Mouse (Mus musculus): ENCODE measurements around the gene Tbc1d24. TPM values are rescaled to one million over a fixed set of nuclear protein-coding genes. Genes with fewer than 3 reads are reported as not detected.
A peak's percentile ranks its signal among the peaks of the same experiment; 100 is the strongest.
"Not testable (repeated sequence)": the region's sequence is repeated elsewhere in the genome, so short reads cannot be mapped to it uniquely, and the experiment has no call there.

Gene Tbc1d24
- polyA plus RNA-seq, 1 experiment from 2014 or later: 4.3 TPM

GRCm38 (mm10) chr17:24140845-24141424, 64.4 kb downstream of the Tbc1d24 start:
- peak overlapping the region; percentile 95 to 99 for H3K4me3 ChIP-seq (ENCODE audit: control insufficient read depth in 1 of 2, insufficient read depth in 1 of 2, low read depth in 1 of 2, low read length in 2 of 2)
- WGBS: under 1% methylated on average over 43 of the region's 43 CpGs
- no peaks in the 10 kb centered on the region for H3K9me3 ChIP-seq (ENCODE audit: control insufficient read depth, low read length)
- H3K4me1 ChIP-seq (ENCODE audit: control insufficient read depth in 2 of 2, insufficient read depth in 2 of 2, low read length in 2 of 2): peaks cover 5 to 38% of the 10 kb centered on the region in 2 experiments; a peak in 3 of 4 replicates
- H3K27ac ChIP-seq (replicated peaks in 1 of 2; ENCODE audit: control insufficient read depth in 1 of 2, insufficient read depth in 1 of 2, low read depth in 2 of 2, low read length in 2 of 2): peak overlapping the region; percentile 93 to 95
- no peaks in the 10 kb centered on the region for H3K27me3 ChIP-seq (ENCODE audit: control insufficient read depth, insufficient read depth, low read length)
- H3K9ac ChIP-seq (ENCODE audit: low read length): peak overlapping the region; percentile 97
- no peaks in the 10 kb centered on the region for H3K36me3 ChIP-seq (ENCODE audit: control insufficient read depth, insufficient read depth, low read length)
- H3K4me2 ChIP-seq (ENCODE audit: low read length): peak overlapping the region; percentile 71
- peak; percentile 20 for ATAC-seq (ENCODE audit: insufficient number of reproducible peaks, insufficient read depth, low FRiP score, low read depth)

DNA sequence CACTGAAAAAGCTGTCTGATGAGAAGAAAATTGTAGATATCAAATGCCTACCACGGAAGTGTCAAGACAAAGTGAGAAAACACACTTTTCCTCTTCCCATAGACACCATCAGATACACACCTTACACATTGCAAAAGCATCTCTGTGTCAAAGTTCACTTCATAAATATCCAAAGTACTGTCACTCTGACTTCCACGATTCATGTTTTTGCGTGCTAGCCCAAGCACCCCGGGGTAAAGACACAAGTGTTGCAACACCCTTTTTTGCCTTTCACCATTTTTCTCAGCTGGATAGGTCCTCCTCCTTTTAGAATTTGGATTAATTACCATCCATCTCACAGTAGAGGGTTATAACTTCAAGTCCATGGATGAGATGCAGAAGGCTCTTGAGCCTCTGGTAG, 65.4 kb downstream of the Tbc1d24 start:
- H3K27ac ChIP-seq (replicated peaks in 1 of 2; ENCODE audit: control insufficient read depth in 1 of 2, insufficient read depth in 1 of 2, low read depth in 2 of 2, low read length in 2 of 2): peak overlapping the region in 1 of 2 experiments; percentile 95; a peak in 1 of 4 replicates
- H3K9me3 ChIP-seq (ENCODE audit: control insufficient read depth, low read length): no peaks in the 10 kb centered on the region
- H3K36me3 ChIP-seq (ENCODE audit: control insufficient read depth, insufficient read depth, low read length): no peaks in the 10 kb centered on the region
- H3K4me2 ChIP-seq (ENCODE audit: low read length): peak overlapping the region; percentile 71
- 84% methylated on average over 4 of the region's 4 CpGs for WGBS
- no peaks in the 10 kb centered on the region for H3K27me3 ChIP-seq (ENCODE audit: control insufficient read depth, insufficient read depth, low read length)
- peaks cover 5 to 38% of the 10 kb centered on the region in 2 experiments; a peak in 3 of 4 replicates for H3K4me1 ChIP-seq (ENCODE audit: control insufficient read depth in 2 of 2, insufficient read depth in 2 of 2, low read length in 2 of 2)
- H3K4me3 ChIP-seq (ENCODE audit: control insufficient read depth in 1 of 2, insufficient read depth in 1 of 2, low read depth in 1 of 2, low read length in 2 of 2): peak overlapping the region in 1 of 2 experiments; percentile 95; a peak in 1 of 4 replicates
- ATAC-seq (ENCODE audit: insufficient number of reproducible peaks, insufficient read depth, low FRiP score, low read depth): no peak
- peak overlapping the region; percentile 97 for H3K9ac ChIP-seq (ENCODE audit: low read length)

DNA sequence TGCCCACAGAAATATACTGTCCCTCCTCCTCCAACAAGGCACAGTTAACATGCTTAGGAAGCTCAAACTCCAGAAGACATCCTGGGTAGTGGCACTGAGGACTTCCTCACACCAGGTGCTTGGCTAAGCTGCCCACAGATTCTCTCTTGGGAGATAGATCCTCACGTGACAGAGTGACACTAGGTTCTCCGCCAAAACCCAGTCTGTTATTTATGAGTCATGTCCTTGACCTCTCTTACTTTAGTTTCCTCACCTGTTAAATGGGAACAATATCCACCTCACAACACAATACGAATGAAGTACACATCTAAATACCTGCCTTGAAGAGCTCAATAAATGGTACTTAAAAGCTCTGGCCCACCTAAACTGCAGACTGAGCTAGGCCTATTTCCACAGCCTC, 66.1 kb downstream of the Tbc1d24 start:
- H3K4me3 ChIP-seq (ENCODE audit: control insufficient read depth in 1 of 2, insufficient read depth in 1 of 2, low read depth in 1 of 2, low read length in 2 of 2): no peak overlapping the region
- WGBS: 83% methylated on average over 3 of the region's 3 CpGs
- no peak for ATAC-seq (ENCODE audit: insufficient number of reproducible peaks, insufficient read depth, low FRiP score, low read depth)

GRCm38 (mm10) chr17:24137226-24137880, 68.0 kb downstream of the Tbc1d24 start:
- no peaks in the 10 kb centered on the region for H3K36me3 ChIP-seq (ENCODE audit: control insufficient read depth, insufficient read depth, low read length)
- no peak overlapping the region; the same call in 1 of the 2 replicates for H3K9ac ChIP-seq (ENCODE audit: low read length)
- H3K4me3 ChIP-seq (ENCODE audit: control insufficient read depth in 1 of 2, insufficient read depth in 1 of 2, low read depth in 1 of 2, low read length in 2 of 2): no peak overlapping the region
- no peak for ATAC-seq (ENCODE audit: insufficient number of reproducible peaks, insufficient read depth, low FRiP score, low read depth)
- H3K4me1 ChIP-seq (ENCODE audit: control insufficient read depth in 2 of 2, insufficient read depth in 2 of 2, low read length in 2 of 2): peaks cover 5 to 40% of the 10 kb centered on the region in 2 experiments; a peak in 3 of 4 replicates
- no peaks in the 10 kb centered on the region for H3K9me3 ChIP-seq (ENCODE audit: control insufficient read depth, low read length)
- H3K27ac ChIP-seq (replicated peaks in 1 of 2; ENCODE audit: control insufficient read depth in 1 of 2, insufficient read depth in 1 of 2, low read depth in 2 of 2, low read length in 2 of 2): 0 out of 4 replicates have a peak overlapping the region, but pooled peaks of 1 of the 2 experiments have one; percentile 11
- no peak overlapping the region for H3K4me2 ChIP-seq (ENCODE audit: low read length)
- WGBS: 47% methylated on average over 2 of the region's 2 CpGs
- no peaks in the 10 kb centered on the region for H3K27me3 ChIP-seq (ENCODE audit: control insufficient read depth, insufficient read depth, low read length)

More for the DNA sequence above, 66.1 kb downstream of the Tbc1d24 start:
- Histone ChIP-seq H3K27me3 (ENCODE audit: control insufficient read depth, insufficient read depth, low read length) (no peaks in the 10 kb centered on the region), H3K4me2 (ENCODE audit: low read length) (no peak overlapping the region), H3K4me1 (ENCODE audit: control insufficient read depth in 2 of 2, insufficient read depth in 2 of 2, low read length in 2 of 2) (peaks cover 5 to 41% of the 10 kb centered on the region in 2 experiments; a peak in 3 of 4 replicates), H3K9ac (ENCODE audit: low read length) (no peak overlapping the region), H3K36me3 (ENCODE audit: control insufficient read depth, insufficient read depth, low read length) (no peaks in the 10 kb centered on the region), H3K9me3 (ENCODE audit: control insufficient read depth, low read length) (no peaks in the 10 kb centered on the region), H3K27ac (replicated peaks in 1 of 2; ENCODE audit: control insufficient read depth in 1 of 2, insufficient read depth in 1 of 2, low read depth in 2 of 2, low read length in 2 of 2) (no peak overlapping the region)

DNA sequence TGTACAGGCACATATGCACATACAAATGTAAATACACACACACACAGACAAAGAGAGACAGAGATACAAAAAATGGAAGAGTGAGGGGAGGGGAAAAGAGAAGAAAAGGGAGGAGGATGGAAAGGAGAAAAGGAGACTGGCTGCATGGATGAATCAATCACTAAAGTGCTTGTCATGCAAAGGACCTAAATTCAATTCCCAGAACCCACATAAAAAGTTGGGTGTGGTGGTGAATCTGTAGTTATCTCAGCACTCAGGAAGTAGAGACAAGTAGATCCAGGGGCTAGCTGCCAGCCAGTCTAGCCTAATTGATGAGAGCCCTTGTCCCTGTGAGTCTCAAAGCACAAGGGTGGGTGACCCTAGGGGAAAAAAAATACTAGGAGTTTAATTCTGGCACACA, 71.3 kb downstream of the Tbc1d24 start:
- Histone ChIP-seq H3K9ac (ENCODE audit: low read length) (no peak overlapping the region), H3K4me1 (ENCODE audit: control insufficient read depth in 2 of 2, insufficient read depth in 2 of 2, low read length in 2 of 2) (peaks cover 2 to 25% of the 10 kb centered on the region in 2 experiments; a peak in 3 of 4 replicates), H3K27me3 (ENCODE audit: control insufficient read depth, insufficient read depth, low read length) (no peaks in the 10 kb centered on the region), H3K36me3 (ENCODE audit: control insufficient read depth, insufficient read depth, low read length) (no peaks in the 10 kb centered on the region), H3K4me2 (ENCODE audit: low read length) (no peak overlapping the region), H3K27ac (replicated peaks in 1 of 2; ENCODE audit: control insufficient read depth in 1 of 2, insufficient read depth in 1 of 2, low read depth in 2 of 2, low read length in 2 of 2) (no peak overlapping the region), H3K4me3 (ENCODE audit: control insufficient read depth in 1 of 2, insufficient read depth in 1 of 2, low read depth in 1 of 2, low read length in 2 of 2) (no peak overlapping the region), H3K9me3 (ENCODE audit: control insufficient read depth, low read length) (no peaks in the 10 kb centered on the region)
- ATAC-seq (ENCODE audit: insufficient number of reproducible peaks, insufficient read depth, low FRiP score, low read depth): no peak

- not testable (repeated sequence) for H3K9me3 ChIP-seq (ENCODE audit: control insufficient read depth, low read length); ATAC-seq (ENCODE audit: insufficient number of reproducible peaks, insufficient read depth, low FRiP score, low read depth); H3K27me3 ChIP-seq (ENCODE audit: control insufficient read depth, insufficient read depth, low read length); H3K4me3 ChIP-seq (ENCODE audit: control insufficient read depth in 1 of 2, insufficient read depth in 1 of 2, low read depth in 1 of 2, low read length in 2 of 2); H3K27ac ChIP-seq (replicated peaks in 1 of 2; ENCODE audit: control insufficient read depth in 1 of 2, insufficient read depth in 1 of 2, low read depth in 2 of 2, low read length in 2 of 2); H3K36me3 ChIP-seq (ENCODE audit: control insufficient read depth, insufficient read depth, low read length); H3K4me2 ChIP-seq (ENCODE audit: low read length); H3K9ac ChIP-seq (ENCODE audit: low read length)
- WGBS: 92% methylated on average over 4 of the region's 4 CpGs
- H3K4me1 ChIP-seq (ENCODE audit: control insufficient read depth in 2 of 2, insufficient read depth in 2 of 2, low read length in 2 of 2): peaks cover 2 to 23% of the 10 kb centered on the region in 2 experiments; a peak in 3 of 4 replicates
Measured at GRCm38 (mm10) chr17:24132919-24133318, 72.4 kb downstream of the Tbc1d24 start.

DNA sequence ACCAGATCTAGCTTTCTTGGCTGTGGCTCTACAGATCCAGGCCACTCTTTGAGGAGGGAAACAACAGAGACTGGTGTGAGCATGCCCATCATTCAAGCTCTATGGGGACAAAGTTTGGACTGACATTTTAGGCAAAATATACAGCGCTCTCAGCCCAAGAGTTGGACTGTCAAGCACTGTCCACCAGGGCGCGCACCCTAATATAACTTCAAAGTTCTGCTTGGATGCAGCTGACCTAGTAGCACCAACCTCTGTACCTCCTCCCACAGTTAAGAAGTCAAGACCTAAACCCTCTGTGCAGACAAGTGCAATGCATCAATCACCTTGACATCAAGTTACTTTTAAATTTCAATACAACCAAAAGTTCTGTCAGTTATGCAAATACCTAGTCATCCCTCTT, 73.8 kb downstream of the Tbc1d24 start:
- Histone ChIP-seq H3K9me3 (ENCODE audit: control insufficient read depth, low read length) (no peaks in the 10 kb centered on the region), H3K4me3 (ENCODE audit: control insufficient read depth in 1 of 2, insufficient read depth in 1 of 2, low read depth in 1 of 2, low read length in 2 of 2) (no peak overlapping the region), H3K27me3 (ENCODE audit: control insufficient read depth, insufficient read depth, low read length) (no peaks in the 10 kb centered on the region), H3K36me3 (ENCODE audit: control insufficient read depth, insufficient read depth, low read length) (no peaks in the 10 kb centered on the region), H3K27ac (replicated peaks in 1 of 2; ENCODE audit: control insufficient read depth in 1 of 2, insufficient read depth in 1 of 2, low read depth in 2 of 2, low read length in 2 of 2) (no peak overlapping the region), H3K4me2 (ENCODE audit: low read length) (no peak overlapping the region), H3K9ac (ENCODE audit: low read length) (no peak overlapping the region), H3K4me1 (ENCODE audit: control insufficient read depth in 2 of 2, insufficient read depth in 2 of 2, low read length in 2 of 2) (peaks cover 0 to 9% of the 10 kb centered on the region in 2 experiments; a peak in 1 of 4 replicates)
- ATAC-seq (ENCODE audit: insufficient number of reproducible peaks, insufficient read depth, low FRiP score, low read depth): no peak
- 85% methylated on average over 3 of the region's 3 CpGs for WGBS

Measured in heart, embryonic 14.5 days (tissue).